Mouse (Mus musculus): ENCODE measurements around the gene Cog5. TPM values are rescaled to one million over a fixed set of nuclear protein-coding genes. Genes with fewer than 3 reads are reported as not detected.

The Cog5 gene
- total RNA-seq, 2 experiments from 2014 or later, result 41.3 to 44.3 TPM

DNA sequence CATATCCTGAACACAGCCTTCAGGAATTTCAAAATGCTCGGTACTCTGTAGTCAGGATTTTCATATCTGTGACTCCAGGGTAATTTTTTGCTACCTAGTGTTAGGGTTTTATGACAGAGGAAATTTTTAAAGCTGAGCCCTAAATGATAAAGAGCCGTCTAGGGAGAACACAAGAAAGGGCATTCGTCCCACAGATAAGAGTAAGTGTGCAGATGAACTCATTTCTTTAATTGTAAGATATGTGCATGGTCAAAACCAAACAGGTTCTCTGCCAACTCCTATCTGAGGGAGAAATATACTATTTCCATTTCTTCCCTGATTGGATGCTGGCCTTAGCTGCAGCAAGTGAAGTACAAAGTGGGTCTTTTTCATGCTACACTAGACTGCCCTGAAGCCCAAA is 269.5 kb downstream of the Cog5 start:
- intact Hi-C loops (cut with DNase I), result loop anchor here (10.0 kb wide), 1 partner anchor 219 kb away; no protein-coding TSS in a partner anchor
- no peak for DNase-seq

DNA sequence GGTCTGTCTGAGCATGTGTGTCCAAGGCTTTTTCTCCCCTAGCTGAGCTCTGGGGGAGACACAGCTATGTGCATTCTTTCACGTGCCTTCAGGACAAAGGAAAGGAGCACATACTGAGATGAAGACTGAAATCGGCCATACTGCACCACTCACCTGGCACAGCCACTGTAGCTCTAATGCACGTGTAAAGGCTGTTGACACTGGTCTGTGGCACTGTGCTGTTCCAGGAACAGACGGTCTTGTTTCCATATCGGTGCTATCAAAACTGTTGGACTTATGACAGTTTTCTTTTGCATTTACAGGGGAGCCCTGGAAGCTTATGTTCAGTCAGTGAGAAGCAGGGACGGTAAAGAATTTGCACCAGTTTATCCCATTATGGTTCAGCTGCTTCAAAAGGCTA is 270.7 kb downstream of the Cog5 start:
- intact Hi-C loops (cut with DNase I), result loop anchor here (10.0 kb wide), 1 partner anchor 221 kb away; no protein-coding TSS in a partner anchor
- DNase-seq, result no peak

DNA sequence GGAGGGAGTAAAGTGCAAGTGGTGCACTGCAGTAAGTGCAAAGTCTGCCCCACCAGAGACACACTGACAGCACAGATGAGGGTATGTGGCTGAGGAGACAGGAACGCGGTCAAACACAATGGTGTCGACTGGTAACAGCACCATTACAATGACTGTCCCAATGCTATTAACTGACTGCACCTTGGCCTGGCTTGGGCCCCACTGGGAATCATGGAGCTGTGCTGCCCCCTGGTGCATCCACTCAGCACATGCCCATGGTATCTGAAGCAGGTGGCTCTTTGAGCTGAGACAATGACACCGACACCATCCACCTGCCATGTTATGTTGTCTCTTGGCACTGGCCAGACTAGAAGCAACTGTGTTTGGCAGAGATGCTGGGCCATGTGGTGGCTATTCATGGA is 272.0 kb downstream of the Cog5 start:
- intact Hi-C loops (cut with DNase I), result loop anchor here (10.0 kb wide), 1 partner anchor 222 kb away; no protein-coding TSS in a partner anchor

DNA sequence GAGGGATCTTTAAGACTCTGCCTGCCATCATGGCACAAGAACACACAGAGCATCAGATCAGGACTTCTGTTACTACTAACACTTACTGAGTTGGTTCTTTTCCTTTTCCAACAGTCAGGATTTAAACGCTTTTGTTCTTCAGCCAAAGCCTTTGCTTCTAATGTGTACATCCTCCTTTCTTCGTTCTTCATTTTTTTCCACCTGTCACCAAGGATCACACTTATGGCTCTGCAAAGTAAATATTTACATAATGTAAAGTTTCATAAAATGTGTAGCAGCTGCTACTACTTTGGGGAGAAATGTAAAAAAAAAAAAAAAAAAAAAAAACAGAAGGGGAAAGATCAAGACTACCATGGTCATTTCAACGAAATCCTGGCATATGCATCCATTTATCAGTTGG is 273.8 kb downstream of the Cog5 start:
- intact Hi-C loops (cut with DNase I), result loop anchor here (2.0 to 10.0 kb wide), 2 partner anchors 224 to 420 kb away; no protein-coding TSS in a partner anchor

More for the DNA sequence above, 272.0 kb downstream of the Cog5 start:
- peak; percentile 91 for DNase-seq

DNA sequence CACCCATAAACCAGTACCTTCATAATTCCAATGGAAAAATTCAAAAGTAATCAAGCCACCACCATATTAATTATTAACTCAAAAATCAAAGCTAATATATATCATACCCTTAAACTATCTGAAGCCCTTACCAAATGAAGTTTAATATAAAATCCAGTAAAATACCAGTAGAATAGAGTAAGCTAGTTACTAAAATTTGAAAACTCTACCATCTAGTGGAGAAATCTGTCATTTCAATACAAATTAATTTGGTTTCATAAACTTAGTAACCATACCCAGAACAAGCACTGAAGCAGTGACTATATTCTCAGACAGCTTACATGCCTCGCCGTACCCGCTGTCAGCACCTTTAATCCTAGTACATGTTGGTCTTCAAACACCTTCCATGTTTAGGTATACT is 277.1 kb downstream of the Cog5 start:
- intact Hi-C loops (cut with DNase I), result loop anchor here (10.0 kb wide), 1 partner anchor 557 kb away; no protein-coding TSS in a partner anchor
- DNase-seq, result no peak

More for the DNA sequence above, 273.8 kb downstream of the Cog5 start:
- no peak for DNase-seq

DNA sequence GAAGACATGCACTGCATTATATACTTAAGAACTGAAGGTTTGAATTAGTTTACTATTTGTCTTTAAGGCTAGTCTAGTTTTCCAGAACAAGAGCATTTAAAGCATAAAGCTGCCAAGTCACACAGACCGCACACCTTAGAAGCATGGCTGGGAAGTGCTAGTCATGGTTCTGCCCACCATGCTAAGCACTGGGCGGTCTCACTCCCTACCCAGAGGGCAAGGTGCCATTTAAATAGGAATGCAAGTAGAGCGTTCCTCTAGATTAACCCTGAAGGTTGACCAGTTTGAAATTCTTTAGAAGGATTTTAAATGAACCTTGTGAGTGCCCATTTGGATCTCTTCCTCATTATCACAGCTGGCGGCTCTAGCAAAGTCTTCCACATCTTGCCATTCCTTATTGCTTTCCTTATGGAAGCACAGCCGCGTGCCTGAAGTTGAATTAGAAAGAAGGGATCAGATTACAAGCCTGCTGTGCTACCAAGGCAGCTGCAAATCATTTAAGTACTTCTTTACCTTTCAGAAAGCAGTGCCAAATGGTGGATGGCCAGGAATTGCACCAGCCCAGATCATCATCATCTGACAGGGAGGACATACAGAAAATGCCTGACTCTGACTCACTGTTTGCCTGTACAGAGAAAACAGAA is 282.1 kb downstream of the Cog5 start:
- DNase-seq, result no peak
- intact Hi-C loops (cut with DNase I), result loop anchor here (10.0 kb wide), 1 partner anchor 562 kb away; no protein-coding TSS in a partner anchor

DNA sequence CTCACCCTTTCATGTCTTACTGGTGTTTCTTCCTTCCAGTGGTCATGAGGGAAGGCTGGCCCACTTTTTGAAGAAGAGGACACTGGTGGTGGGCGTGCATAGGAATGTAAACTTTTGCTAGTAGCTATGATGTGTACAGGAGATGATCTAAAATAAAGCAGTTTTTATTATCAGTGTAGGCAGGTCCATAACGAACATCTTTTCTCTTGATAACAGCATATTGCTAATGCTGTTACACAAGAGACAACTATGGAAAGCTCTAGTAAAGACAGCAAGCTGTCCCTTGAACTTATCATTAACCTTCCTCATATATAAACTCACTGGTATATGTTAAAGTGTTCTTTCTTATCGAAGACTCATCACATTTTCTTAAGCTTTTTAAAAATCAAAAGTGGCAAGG is 282.9 kb downstream of the Cog5 start:
- intact Hi-C loops (cut with DNase I), result loop anchor here (10.0 kb wide), 1 partner anchor 563 kb away; no protein-coding TSS in a partner anchor
- no peak for DNase-seq

DNA sequence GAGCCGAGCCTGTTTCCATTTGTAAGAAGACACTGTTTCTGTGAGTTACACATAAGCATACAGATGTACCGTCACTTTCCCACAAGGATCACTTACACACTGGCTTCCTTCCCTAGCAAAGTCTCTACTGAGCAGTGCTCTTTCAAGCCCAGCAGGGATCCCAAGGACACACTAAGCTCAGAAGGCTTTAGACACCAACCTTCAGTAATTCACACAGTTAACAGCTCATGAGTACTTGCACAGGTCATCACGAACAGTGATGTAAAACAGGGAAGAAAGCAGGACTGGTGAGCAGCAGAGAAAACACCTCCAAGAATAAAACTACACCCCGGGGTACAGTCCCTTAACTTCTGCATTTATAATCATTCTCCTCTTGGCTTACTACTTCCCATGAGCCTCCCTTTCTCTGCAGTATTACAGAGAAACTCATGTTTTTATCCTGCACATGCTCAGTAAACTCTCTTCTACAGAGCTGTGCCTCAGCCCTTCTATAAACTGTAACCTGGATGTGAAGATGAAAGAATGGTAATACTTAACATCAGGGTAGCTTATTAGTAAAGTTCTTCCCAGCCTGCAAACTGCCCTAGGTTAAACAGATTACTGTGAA is 283.8 kb downstream of the Cog5 start:
- intact Hi-C loops (cut with DNase I), result loop anchor here (10.0 kb wide), 1 partner anchor 564 kb away; no protein-coding TSS in a partner anchor

DNA sequence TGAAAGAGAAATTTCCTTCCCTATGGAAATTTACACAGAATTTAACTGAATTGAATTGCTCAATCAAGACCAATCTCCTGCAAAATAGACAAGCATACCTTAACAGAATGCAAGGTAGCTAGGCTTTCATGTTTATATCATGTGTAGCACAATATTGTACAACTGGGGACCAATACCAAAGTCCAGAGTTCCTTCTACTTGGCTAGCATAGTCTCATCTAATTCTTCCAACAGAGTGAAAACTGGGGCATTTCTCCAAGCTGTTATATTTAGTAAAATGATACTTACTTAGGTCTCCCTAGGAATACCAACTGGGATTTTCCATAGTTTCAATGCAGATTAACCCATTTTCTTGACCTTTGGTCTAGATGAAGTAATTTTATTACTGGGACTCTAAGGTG is 284.4 kb downstream of the Cog5 start:
- DNase-seq, result no peak
- intact Hi-C loops (cut with DNase I), result loop anchor here (10.0 kb wide), 1 partner anchor 564 kb away; no protein-coding TSS in a partner anchor

More for the DNA sequence above, 283.8 kb downstream of the Cog5 start:
- DNase-seq, result no peak

DNA sequence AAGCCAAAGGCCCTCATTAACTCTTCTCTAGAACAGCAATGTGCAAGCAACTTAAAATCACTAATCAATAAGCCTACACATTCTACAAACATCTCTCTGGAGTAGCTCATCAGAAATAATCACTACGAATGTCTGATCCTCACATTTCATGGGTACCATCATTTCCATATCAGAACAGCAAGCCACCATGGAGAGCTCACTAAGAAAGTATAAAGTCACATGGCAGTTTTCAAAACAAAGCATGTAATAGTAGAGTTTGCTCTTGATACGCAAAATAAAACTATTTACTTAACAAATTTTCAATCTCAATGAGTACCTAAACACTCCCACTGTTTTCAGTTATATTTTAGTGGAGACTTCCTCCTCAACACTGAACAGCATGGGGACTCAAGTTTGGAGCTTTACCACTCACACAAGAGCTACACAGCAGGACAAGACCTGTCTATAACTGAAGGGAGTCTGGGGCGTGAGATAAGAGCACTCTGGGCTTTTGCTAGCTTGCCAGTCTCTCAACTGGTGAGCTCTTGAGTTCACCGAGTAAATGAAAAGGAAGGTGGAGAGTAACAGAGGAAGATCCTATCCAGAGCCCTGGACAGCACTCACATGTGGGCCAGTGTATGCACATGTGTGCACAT is 288.5 kb downstream of the Cog5 start:
- no peak for DNase-seq
- intact Hi-C loops (cut with DNase I), result no loop called here

DNA sequence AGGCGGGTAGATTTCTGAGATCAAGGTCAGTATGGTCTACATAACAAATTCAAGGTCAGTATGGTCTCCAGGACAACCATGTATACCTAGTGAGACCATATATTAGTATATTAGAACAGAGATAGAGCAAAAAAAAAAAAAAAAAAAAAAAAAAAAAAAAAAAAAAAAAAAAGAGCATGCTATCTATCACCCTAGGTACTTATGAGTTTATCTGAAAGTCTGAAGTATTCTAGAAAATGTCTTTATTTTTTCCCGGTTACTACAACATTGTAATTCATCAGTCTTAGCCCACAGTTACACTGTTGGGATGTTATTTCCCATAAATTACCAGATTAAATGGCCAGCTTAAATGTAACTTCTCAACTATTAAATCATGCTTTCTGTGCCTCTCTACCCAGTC is 289.7 kb downstream of the Cog5 start:
- no peak for DNase-seq
- intact Hi-C loops (cut with DNase I), result no loop called here

DNA sequence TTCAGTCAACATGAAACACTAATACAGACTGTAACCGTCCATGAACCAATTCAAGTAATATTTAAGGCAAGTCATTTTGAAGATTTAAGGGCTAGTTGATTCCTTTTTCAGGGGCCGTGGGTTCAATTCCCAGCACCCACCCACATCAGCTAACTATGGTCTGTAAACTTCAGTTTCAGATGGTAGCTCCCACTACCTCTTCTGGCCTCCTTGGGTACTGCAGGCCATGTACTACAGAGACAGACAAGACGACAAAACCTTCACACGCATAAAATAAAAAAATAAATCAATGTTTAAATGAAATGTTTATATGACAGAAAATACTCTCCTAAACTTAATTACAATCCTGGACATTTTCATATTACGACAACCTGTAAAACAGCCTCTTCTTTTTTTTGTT is 292.8 kb downstream of the Cog5 start:
- peak; percentile 13 for DNase-seq
- intact Hi-C loops (cut with DNase I), result no loop called here

DNA sequence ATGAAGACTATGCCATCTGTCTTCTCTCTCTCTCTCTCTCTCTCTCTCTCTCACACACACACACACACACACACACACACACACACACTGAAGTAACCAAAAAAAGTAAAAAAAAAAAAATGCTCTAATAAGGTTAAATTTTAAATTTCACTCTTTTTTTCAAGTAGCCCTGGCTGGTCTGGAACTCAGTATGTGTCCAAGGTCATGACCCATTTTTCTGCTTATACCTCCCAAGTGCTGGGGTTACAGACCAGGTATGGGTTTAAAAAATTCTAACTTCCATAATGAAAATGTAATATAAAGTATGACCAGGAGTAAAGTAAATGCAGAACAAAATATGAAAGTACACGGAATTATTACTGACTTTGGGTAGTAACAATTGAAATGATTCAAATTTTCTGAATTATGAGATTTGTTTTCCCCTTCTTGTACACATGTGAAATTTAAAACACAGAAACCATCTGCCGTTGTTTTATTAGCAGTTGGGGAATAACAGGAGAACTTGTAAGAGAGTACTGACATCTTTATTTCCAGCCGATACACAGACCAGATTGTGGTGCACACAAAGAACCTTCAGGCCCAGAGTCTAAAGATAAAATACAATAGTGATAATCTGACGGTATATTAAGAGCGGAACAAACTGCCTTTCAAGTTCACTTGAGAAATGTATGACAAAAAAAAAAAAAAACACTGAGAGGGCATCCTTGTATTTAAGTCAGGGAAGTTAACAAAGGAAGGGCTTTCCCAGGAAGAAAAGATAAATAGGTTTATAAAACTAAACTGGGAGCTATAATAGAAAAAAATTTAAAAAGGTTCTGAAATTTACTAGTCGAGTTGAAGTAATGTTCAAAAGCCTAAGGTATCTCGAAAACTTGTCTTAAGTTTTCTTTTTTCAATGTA is 293.7 kb downstream of the Cog5 start:
- DNase-seq, result no peak
- intact Hi-C loops (cut with DNase I), result no loop called here

DNA sequence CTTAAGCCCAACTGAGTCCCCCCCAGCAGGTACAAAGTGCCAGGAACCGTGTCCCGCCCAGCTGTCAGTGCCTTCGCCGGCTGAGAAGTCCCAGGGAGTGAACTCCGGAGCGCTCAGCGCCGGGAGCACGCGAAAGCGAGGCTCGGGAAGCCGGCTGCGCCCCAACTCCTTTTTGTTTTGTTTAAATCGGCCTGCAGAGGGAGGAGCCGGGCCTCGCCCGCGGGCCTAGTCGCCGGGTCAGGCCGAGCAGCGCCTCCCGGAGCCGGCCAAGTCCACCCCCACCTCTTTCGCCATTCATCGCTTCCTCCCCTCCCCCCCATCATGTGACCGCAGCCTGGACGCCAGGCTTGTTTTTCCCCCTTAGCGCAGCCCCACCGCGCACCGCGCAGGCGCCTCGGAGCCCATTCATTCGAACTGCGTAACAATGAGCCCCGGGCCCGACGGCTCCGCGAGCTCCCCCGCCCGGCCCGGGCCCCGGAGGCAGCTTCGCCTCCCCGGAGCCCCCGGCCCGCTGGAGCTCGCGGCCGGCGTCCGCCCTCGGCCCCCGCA is 294.6 kb downstream of the Cog5 start:
- peak; percentile 97 for DNase-seq
- intact Hi-C loops (cut with DNase I), result no loop called here

DNA sequence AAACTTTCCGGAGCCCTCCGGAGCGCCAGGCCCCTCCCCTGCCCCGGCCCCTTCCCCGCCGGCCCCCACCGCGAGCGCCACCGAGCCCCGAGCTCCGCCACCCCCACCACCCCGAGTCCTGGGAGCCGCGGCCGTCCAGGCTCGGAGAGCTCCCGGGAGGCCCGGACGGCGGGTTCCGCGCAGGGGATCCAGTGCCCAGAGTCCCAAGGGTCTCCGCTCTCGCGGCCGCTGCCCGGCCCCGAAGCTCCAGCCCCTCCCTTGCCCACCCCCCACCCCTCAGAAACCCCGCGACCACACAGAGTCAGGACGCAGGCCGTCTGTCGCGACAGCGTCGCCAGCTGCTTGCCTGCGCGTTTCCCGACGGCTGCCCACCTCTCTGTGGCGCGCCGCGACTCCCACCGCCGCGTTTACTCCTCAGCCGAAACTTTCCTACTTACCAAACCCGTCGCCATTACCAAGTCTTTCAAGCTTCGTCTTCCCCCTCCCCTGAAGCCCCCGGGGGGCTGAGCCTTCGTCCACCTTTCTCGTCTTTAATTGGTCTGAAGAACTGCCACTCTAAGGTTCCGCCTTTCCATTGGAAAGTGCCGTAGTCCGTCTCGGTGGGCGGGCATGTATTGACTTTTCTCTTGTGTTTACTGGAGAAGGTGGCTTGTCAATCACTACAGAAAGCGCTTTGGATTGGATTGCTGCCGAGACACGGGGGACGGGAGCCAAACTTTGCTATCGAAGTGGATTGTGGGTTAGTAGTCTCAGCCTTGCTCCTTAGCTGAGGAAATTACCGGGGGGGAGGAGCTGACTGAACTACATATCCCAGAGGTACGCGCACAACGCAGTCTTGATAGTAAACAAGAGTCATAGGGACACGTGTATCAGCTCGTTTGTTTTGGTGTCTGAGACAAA is 295.3 kb downstream of the Cog5 start, which contains the start of gene Hbp1:
Gene Hbp1 (minus strand): TSS at position 777 of the 900 bp plus-strand sequence.
- DNase-seq, result peak; percentile 99
- intact Hi-C loops (cut with DNase I), result no loop called here

DNA sequence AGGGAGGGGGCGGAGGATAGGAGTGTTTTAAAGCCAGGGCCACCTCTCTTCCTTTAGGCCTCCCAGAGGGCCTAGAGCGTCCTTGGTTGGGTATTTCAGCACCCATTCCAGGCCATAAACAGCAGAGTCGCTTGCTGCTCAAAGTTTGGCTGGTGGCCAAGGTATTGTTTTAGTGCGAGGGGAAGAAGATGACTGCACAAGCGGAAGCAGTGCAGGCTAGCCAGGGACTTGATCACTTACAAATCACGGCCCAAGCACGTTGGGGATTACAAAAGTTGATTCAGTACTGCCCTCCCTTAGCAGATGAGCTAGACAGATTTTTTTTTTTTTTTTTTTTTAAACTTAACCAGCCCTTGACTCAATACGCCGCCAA is 296.0 kb downstream of the Cog5 start:
- intact Hi-C loops (cut with DNase I), result no loop called here
- DNase-seq, result no peak

DNA sequence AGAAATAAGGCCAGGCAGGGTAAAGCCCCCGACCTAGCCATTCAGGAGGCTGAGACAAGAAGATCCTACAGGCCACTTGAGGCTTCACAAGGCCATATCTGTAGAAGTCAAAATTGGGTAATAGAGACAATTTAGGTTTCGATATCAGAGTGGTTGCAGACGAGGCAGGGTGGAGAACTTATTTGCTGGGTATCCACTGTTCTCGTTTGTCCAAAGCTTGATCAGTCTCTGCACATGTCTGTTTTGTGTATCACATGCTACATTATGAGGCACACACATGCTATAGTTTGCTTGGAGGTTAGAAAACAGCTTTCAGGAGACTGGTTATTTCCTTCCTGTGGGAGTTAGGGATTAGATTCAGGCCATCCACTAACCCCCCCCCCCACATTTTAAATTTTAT is 301.2 kb downstream of the Cog5 start:
- intact Hi-C loops (cut with DNase I), result no loop called here
- DNase-seq, result no peak

DNA sequence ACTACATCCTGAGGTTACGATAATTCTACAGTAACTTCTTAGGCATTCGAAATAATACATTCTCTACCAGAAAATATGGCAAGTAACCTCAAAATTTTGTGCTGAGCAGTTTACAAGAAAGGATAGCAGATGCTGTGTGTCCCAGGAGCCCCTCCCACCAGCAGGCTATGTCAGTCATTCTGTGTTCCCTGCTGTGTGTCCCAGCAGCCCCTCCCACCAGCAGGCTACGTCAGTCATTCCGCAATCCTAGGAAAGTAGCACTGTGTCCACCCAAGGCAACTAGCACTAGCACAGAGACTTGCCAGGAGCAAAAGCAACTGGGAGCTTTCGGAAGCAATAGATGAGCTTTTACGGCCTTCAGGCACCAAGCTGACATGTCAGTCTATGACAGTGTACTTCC is 309.4 kb downstream of the Cog5 start:
- intact Hi-C loops (cut with DNase I), result loop anchor here (10.0 kb wide), 1 partner anchor 931 kb away; no protein-coding TSS in a partner anchor
- no peak for DNase-seq
